Mouse (Mus musculus) telencephalon, adult 2 months (tissue): ENCODE results near the gene Tmem104.
A peak's percentile ranks its signal among the peaks of the same experiment; 100 is the strongest.

Experiments
- DNase-seq: peaks from one replicate; pipeline ENCODE4 v3.0.0-alpha.2; 2011; ENCODE audit warnings: low read depth, low spot score

The Tmem104 gene

DNA sequence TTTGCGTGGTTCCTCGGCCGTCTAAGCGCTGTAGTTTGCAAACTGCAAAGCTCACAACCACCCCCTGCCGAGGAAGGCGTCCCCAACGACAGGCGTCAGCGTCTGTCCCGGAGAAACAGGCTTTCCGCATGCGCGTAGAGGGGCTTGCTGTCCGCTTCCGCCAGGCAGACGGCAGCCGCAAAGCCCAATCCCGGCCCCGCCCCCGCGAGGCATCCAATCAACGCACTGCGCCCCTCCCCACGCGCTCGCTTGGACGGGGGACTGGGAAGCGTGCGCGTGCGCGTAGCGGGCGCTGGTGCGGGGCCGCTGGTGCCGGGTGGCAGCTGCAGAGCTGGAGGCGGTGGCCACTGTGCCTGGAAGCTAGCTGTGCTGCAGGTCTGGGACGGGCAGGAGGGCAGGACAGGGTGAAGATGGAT lies at the start of gene Tmem104:
Gene Tmem104 (plus strand): TSS at position 264 of the 416 bp plus-strand sequence.
- peak; percentile 96 for DNase-seq

DNA sequence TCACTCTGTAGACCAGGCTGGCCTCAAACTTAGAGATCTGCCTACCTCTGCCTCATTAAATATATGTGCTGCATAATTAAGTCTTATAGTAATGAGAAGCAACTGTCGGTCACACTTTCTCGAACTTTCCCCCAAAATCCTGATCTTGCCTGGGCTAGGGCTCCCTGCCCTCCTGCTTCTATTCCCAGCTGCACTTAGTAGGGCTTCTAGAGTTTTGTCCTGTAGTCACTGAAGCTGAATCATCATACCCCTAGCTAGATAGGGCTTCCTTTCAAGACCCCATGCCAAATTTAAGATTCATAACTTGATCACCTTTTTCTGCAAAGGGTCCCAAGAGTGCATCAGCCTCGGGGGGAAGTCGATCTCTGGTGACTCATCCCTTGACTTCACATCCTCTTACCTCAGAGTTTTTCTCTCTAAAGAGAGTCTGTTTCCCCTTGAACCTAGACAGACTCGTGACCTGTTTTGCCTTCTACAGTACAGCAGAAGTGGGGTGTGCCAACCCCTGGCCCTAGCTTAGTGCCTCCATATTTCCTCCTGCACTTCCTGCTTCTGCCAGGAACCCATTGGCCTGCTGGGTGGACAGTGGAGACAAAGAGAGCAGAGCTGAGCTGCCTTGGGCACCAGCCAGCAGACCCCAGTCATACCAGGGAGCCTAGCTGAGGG lies 48.6 kb upstream of the Tmem104 start:
- no peak for DNase-seq

DNA sequence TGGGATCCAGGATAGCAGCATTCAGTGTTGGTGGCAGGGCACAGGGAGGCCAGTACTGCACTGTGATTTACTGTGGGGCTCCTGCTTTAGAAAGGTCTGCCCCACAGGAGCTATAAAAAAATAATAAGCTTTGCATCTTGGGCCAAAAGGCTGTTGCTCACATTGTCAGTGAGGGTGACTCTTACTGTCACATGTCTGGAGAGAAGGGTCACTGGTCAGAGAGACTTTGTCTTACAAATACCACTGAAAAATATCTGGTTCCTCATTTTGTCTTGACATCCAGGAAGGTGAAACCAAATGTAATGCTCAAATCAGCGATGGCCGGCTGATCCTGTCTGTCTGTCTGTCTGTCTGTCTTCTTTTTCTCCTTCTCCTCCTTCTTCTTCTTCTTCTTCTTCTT lies 45.3 kb upstream of the Tmem104 start:
- no peak for DNase-seq

DNA sequence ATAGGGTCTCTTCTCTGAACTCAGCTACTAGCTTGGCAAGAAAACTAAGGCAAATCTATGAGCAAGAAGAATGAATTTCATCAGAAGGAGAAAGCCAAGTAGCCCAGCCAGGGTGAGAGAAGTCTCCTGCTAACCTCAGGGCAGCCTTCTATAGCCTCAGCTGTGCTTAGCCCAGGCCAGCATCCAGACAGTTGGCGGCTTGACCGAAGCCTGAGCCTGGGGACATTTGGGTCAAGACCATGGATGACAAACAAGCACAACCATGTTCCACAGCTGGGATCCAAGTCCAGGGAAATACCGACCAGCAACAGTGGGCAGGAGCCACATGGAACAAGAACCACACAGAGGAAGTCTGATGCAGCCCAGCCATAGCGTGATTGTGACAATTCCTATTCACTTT lies 39.5 kb upstream of the Tmem104 start:
- no peak for DNase-seq

DNA sequence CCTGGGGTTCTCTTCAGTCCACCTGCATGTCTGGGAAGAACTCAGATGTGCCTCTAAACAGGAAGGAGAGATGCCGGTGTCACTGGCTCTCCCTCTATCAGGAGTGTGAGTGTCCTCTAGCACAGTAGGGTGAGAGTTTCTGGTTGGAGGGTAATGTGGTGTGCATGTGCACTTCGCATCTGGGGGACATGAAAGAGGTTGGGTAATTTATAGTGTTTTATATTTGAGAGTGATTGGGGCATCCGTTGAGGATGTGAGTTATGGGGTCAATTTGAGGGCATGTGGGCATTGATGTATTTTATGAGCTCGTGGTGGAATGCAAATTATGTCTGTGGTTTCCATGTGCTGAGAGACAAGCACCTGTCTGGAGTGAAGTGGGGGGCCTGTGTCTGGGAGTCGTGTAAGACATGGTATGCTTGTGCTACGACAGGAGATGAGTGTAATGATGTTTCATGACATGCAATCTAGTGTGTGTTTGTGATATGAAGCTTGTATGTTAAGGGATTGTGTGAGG lies 36.5 kb upstream of the Tmem104 start:
- no peak for DNase-seq

DNA sequence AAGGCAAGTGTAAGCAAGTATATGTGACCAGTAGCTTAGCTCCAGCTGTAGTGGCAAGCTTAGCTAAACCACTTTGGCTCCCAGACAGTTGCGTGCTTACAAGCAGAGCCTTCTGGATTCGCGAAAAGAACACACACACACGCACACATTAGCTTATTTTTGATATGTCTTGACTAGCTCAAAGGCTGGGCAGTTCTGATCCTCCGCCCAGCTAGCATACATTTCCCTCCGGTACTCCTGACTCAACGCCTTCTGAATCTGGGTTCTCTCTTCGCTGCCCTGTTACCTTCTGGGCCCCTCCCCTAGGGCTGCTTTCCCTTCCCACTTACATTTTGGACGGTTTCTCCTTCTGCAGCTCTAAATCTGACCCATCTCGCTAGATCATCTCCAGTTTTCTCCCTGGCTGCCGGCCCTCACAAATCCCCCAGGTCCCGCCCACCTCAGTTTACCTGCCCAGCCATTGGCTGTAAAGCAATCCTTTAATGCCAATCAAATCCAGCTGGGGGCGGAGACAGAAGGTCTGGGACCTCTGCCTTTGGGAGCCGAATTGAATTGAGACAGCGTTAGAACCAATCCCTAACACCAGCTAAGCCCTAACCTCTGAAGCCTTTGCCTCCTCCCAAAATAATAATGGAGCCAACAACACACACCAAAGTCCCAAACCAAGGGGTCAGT lies 35.4 kb upstream of the Tmem104 start:
- no peak for DNase-seq

DNA sequence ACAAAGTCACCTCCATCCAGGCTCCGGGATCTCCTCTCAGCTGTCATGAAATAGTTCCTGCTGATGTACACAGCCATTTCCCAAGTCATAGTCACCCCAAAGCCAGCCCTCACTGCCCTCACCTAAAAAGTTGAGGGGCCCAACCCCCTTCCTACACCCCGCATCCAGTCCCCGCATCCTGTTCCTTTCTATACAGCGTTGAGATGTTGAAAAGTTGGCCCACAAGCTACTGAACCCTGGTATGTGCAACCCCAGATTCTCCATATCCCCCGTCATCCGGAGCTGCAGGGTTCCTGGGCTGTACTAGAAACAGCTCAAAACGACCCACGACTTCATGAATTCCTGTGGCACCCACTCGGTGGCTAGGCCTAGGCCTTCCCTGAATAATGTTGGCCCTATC lies 34.2 kb upstream of the Tmem104 start:
- DNase-seq = no peak

DNA sequence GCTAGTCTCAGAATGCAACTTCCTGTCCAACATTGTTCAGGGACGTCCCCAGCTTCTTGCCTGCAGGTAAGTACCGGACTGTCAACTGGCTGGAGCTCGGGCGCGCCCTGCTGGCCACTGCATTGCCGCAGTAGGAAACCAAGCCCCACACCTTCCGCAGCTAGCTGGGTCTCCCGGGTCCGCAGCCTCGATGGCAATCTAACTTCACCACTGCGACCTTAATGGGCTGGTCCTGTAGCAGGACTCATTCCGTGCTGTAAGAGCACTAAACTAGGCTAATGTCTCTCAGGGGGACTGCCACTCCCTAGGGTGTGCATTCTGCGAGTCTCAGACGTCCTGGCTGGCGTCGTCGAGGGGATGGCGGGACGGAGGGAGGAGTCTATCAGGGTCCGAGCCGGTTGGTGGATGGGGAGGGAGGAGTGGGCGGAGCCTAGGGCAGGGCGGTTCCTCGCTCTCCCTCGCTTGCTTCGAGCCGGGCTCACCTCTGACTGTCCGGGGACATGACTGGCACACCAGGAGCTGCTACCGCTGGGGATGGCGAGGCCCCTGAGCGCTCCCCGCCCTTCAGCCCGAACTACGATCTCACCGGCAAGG lies 33.5 kb upstream of the Tmem104 start:
- DNase-seq = no peak

DNA sequence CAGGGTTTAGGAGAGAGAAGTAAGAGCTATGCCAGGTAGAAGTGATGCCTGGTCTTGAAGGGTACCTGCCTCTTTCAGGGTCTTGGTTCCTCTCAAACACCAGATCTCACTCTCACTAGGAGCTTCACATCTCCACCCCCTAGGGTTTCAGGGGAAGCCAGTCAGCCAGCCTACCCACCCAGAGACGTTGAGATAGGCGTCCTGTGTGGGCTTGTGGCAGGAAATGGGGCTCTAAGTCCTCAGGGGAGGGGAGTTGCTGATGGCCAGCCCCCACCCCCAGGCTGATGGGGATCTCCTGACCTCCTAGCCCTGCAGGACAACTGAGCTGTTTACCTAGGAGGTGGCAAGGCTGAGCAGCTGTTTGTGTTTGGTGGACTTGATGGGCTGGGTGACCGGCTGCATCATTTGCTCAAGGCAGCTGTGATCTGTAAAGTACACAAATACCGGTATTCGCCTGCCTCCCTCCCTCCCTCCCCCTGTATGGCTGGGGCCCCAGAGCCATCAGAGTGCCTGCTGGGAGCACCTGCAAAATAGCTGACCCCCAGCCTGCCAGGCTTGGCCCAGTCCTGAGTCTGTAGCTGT lies 32.1 kb upstream of the Tmem104 start:
- no peak for DNase-seq

DNA sequence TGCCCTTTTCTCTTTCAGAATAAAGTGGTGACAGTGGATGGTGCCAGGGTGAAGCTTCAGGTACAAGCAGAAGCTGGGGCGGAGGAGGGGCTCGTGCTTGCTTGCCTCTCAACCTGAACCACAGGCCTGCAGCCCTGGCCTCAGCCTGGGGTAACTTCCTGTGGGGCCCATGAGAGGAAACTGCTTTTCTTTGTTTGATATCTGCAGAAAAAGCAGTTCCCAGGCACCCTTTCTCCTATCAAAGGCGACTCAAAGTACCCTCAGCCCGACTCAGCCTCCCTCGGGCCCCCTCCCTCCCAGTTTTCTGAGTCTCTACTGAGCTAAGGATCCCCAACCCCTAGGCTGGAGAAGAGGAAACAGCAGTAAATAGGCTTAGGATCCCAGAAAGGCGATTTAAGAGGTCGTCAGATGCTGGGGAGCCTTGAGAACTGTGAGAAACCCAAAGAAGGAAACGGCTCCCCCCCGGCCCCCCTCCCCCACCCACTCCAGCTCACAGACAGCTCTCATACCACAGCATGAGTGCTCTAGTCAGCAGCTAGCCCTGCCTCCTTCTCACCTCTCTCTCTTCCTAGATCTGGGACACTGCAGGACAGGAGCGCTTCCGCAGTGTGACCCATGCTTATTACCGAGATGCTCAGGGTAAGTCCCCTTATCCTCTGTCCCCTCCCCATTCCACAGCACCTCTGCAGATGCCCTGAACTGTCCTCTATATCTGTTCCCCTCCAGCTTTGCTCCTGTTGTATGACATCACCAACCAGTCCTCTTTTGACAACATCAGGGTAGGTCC lies 29.2 kb upstream of the Tmem104 start:
- DNase-seq = no peak

DNA sequence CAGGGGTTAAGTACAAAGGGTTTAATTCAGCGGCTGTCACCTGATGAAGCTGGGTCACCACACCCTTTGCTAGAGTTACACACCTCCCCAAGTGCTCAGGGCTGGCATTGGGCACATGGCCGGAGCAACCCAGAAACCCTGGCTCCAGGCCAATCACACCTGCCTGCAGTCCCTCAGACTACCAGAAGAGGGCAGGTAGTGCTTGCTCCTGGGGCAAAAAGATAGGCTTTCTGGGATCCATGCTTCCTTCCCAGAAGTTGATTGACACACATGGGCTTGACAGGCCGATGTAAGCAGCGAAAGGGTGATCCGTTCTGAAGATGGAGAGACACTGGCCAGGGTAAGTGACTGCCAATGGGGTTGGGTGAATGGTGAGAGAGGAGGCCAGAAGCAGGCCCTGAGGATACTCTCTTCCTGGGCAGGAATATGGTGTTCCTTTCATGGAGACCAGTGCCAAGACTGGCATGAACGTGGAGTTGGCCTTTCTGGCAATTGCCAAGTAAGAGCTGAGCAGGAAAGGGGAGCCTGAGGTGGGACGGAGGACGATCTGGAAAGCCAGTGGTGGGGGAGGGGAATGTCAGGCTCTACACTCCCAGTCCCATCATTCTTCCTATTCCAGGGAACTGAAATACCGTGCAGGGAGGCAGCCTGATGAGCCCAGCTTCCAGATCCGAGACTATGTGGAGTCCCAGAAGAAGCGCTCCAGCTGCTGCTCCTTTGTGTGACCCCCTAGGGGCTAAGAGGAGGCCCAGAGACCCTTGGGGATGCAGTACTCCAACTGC lies 27.1 kb upstream of the Tmem104 start:
- DNase-seq = no peak

DNA sequence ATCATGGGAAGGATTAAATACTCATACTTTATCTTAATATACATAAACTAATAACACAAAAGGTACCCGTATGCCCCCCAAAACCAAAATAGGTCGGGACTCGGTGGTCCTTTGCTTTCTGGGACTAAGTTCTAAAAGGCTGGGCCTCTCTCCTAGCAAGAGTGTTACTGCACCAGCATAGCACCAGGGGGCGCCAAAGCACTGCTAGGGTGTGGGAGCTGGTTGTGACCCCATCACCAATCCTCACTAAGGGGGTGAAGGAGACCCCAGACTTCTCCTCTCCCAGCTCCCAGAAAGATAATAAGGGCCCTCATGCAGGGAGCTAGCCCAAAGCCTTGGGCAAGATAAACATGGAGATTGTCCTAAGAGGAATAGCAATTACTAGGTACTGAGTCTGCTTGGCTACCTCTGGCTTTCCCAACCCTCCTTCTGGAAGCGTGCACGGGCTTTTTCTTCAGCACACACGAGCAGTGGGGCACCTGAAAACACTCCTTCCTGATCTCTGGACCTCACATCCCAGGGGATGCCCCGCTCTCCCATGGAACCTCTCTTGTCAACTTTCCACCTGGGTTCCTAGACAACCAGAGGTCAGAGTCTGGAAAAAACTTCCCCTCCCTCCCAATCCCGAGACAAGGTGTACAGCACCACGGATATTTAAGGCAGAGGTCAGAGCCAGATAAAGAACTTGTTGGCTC lies 26.3 kb upstream of the Tmem104 start:
- DNase-seq = no peak

DNA sequence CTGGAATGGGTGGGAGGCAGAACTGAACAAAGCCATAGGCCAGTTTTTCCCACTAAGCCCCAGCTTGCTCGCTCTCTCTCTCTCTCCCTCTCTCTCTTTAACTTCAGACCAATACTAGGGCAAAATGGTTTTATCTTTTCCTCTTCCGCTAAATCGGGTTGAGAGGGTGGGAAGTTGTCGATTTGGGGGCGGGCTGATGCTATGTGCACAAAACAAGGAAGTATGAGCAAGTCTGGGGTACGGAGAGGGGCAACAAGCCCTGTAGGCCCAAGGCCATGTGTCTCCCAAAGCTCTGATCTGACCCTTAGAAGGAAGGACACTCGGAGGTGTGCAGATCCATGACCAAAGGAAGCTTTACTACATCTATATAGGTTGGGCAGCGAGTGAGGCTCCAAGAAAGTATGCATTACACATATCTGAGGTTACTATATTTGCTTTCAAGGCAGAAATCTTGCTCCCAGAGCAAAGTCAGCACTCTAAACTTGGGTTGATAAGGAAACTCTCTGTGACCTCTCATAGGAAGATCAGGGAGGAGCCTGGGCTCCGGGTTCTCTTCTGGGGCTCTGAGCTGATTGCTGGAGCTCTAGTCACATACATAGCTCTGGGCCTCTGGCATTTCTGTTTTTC lies 25.6 kb upstream of the Tmem104 start:
- no peak for DNase-seq

DNA sequence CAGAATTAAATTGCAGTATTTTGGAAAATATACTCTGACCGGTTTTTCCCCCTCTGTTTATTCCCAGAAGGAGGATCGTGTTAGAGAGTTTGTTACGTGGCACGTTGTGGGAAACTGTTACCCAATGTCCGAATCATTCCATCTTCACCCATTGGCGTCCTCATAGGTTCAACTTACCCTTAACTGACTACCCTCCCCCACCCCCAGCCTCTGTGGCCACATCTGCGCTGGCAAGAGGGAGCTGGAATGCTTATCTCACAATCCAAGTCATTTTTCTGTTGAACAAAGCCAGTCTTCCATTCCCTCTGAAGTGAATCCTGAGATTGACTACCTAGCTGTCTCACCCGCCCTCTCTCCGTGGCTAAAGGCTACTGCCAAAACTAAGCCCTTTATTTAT lies 25.1 kb upstream of the Tmem104 start:
- no peak for DNase-seq

DNA sequence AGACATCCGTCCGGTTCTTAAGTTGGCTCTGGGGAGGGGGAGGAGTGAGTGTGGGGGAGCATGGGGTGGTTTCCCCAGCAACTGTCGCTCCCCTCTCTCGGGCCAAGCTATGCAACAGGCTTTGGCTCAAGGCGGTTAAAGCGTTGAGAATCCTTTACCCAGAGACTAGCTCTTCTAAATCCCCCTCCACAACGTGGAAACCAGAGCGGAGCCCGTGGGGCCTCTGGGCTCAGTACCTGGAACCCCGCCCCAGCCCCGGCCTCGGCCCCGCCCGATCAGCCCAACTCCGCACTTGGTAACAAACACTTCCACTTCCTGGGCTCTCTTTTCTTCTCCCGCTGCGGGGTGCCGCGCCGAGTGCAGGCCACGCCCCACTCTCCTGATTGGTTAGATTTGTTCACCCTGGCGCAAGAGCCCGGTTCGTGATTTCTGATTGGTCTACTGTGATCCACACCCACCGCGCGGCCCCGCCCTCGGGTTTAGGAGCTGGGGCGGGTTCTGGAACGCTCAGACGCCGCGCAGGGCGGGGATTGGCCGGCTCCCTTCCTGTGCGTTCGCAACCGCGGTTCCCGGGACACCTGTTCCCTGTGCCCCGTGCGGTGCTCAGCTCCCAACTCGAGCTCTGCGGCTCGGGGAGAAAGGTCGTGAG lies 24.3 kb upstream of the Tmem104 start, which contains the start of gene Slc9a3r1:
Gene Slc9a3r1 (plus strand): TSS at position 510 of the 649 bp plus-strand sequence.
- DNase-seq = peak; percentile 76

DNA sequence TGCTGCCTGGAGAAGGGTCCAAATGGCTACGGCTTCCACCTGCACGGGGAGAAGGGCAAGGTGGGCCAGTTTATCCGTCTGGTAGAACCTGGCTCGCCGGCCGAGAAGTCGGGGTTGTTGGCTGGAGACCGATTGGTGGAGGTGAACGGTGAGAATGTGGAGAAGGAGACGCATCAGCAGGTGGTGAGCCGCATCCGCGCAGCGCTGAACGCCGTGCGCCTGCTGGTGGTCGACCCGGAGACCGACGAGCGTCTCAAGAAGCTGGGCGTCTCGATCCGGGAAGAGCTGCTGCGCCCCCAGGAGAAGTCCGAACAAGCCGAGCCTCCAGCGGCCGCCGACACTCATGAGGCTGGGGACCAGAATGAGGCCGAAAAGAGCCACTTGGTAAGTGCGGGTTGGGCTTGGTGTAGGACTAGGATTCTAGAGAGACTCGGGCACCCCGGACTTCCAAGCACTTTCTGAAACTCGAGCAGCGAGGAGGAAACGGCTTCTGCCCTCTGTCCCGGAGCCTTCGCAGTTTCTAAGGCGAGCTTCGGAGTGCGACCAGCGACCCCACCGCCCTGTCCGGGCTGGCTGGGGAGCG lies 23.6 kb upstream of the Tmem104 start:
- DNase-seq = no peak

DNA sequence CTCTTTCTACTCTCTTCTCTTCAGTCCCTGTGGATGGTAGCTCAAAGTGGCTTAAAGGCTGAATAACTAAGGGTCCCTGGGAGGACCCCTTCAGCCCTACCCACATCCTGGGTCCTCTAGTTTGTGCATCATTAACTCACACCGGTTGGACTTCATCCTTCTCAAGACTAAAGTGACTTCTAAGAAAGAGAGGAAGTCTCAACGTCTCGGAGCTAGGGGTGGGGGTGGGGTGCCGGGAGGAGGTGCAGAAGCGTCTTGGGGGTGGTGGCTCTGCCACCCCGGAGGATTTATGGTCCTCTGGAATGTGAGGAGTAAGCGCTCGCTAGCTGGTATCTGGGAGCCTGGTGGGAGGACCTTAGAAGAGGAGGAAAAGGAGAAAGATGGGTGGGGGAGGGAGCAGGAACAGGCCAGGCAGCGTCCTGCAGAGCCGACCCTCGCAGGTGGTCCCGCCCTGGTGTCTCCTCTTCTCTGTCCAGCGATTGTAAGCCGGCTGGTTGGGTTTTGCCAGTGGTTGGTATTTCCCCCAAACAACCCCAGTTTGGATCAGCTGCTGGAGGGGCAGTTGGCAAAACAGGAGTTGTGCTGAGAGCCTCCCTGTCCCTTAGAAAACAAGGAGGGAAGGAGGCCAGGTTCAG lies 22.8 kb upstream of the Tmem104 start:
- no peak for DNase-seq

DNA sequence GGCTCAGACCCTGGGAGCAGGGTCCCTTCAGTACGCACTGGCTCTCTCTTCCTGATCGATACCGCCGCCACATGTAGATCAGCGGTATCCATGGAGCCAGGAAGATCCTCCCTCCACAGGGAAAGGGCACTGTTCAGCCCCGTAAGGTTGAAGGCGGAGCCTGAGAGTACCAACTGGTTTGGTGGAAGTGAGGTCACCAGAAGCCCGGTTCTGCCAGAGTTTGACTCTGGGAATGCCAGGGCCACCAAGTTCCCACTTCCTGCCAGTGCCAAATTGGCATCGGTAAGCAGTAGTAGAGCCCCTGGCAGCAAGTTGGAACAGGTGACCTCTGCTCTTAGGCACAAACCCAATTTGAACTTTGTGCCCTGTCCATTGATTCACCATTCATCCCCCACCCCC lies 22.3 kb upstream of the Tmem104 start:
- DNase-seq = no peak
